In the genomic region with DNA sequence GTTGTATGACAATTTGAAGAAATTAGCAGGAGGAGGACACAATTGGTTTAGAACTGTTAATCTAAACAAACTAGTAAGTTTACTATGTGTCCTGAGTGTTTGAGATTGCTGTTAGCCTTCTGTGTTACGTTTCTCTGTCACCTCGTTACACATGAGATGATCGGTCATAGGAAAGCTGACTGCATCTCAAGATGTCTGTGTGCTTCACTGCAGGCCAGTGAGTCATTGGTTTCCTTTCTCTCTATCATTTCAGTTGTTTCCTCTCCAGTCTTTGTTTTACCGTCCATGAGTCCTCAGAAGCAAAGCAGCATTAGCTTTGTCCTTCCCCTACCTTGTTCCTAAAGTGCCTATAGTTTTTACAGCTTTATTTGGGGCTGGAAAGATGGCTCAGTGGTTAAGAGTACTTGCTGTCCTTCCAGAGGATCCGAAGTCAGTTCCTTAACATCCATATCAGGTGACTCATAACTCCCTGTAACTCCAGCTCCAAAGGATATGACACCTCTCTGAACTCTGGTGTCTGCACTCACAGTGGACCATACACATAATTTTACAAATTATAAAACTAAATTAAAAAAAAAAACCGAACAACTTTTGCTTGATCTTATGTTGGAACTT, we compare ENCODE assay signal across 17 mouse cellular contexts.
"Had no signal": no experiment of that assay in that cellular context is flagged by ENCODE, and none has a peak within 500 bp of the region (broad histone marks: within the 10 kb centered on the region; RNA-seq: fewer than 3 reads in every experiment).

No protein-coding gene starts in this region.

- DNase-seq: kidney, adult 9 months; kidney, postnatal 10 days; kidney, postnatal 4 days; left cerebral cortex, postnatal 4 days; lung, adult 18-20 months; lung, postnatal 4 days; midbrain, embryonic 14.5 days; retina, postnatal 1 day; right cerebral cortex, postnatal 4 days; spleen, adult 18-20 months; thymus, adult 18-20 months; thymus, postnatal 14 days had no signal

- H3K4me1 ChIP-seq: limb, embryonic 13.5 days; midbrain, embryonic 10.5 days; neural tube, embryonic 12.5 days had no signal

- H3K9me3 ChIP-seq: limb, embryonic 13.5 days; midbrain, embryonic 10.5 days; neural tube, embryonic 12.5 days had no signal

- H3K9ac ChIP-seq: limb, embryonic 13.5 days; liver, embryonic 14.5 days; neural tube, embryonic 12.5 days had no signal

- H3K27me3 ChIP-seq: limb, embryonic 13.5 days; neural tube, embryonic 12.5 days had no signal

- H3K4me2 ChIP-seq: limb, embryonic 13.5 days; neural tube, embryonic 12.5 days had no signal

- H3K27ac ChIP-seq: layer of hippocampus, adult 2 months; limb, embryonic 13.5 days; liver, embryonic 14.5 days; midbrain, embryonic 10.5 days; neural tube, embryonic 12.5 days had no signal

- H3K4me3 ChIP-seq: layer of hippocampus, adult 2 months; limb, embryonic 13.5 days; midbrain, embryonic 10.5 days; neural tube, embryonic 12.5 days had no signal
